Mouse (Mus musculus): ENCODE measurements around the gene Plgrkt. TPM values are rescaled to one million over a fixed set of nuclear protein-coding genes. Genes with fewer than 3 reads are reported as not detected.

Plgrkt gene
- polyA plus RNA-seq, 1 experiment from 2014 or later = 72.6 TPM

- no peak for ATAC-seq (ENCODE audit: low FRiP score, low read depth)
- H3K4me3 ChIP-seq = no peak overlapping the region
- 0 out of 2 replicates have a peak, but pooled peaks cover 6% of the 10 kb centered on the region for H3K9me3 ChIP-seq
- no peak overlapping the region for H3K9ac ChIP-seq (replicated peaks)
- H3K27ac ChIP-seq (replicated peaks) = no peak overlapping the region
- no peaks in the 10 kb centered on the region for H3K27me3 ChIP-seq
- 93% methylated on average over 4 of the region's 4 CpGs for WGBS
- H3K36me3 ChIP-seq = no peaks in the 10 kb centered on the region
- no peaks in the 10 kb centered on the region for H3K4me1 ChIP-seq
- no peak overlapping the region for H3K4me2 ChIP-seq (replicated peaks)
These were observed 32.6 kb upstream of the Plgrkt start for GRCm38 (mm10) chr19:29399786-29400185.

- Histone ChIP-seq H3K27me3 (no peaks in the 10 kb centered on the region), H3K4me2 (replicated peaks) (no peak overlapping the region), H3K9ac (replicated peaks) (no peak overlapping the region), H3K27ac (replicated peaks) (no peak overlapping the region), H3K9me3 (0 out of 2 replicates have a peak, but pooled peaks cover 6% of the 10 kb centered on the region), H3K4me3 (no peak overlapping the region), H3K4me1 (no peaks in the 10 kb centered on the region), H3K36me3 (no peaks in the 10 kb centered on the region)
- no peak for ATAC-seq (ENCODE audit: low FRiP score, low read depth)
- 79% methylated on average over 1 of the region's 1 CpGs for WGBS
These were observed 29.2 kb upstream of the Plgrkt start for GRCm38 (mm10) chr19:29396353-29396752.

- 95% methylated on average over 2 of the region's 2 CpGs for WGBS
- no peak for ATAC-seq (ENCODE audit: low FRiP score, low read depth)
- no peak overlapping the region for H3K9ac ChIP-seq (replicated peaks)
- no peak overlapping the region for H3K4me2 ChIP-seq (replicated peaks)
- no peaks in the 10 kb centered on the region for H3K4me1 ChIP-seq
- H3K4me3 ChIP-seq = no peak overlapping the region
- H3K27me3 ChIP-seq = no peaks in the 10 kb centered on the region
- H3K36me3 ChIP-seq = no peaks in the 10 kb centered on the region
- H3K27ac ChIP-seq (replicated peaks) = no peak overlapping the region
- 0 out of 2 replicates have a peak, but pooled peaks cover 6% of the 10 kb centered on the region for H3K9me3 ChIP-seq
These were observed 27.5 kb upstream of the Plgrkt start for GRCm38 (mm10) chr19:29394721-29395120.

- H3K27ac ChIP-seq (replicated peaks) = no peak overlapping the region
- no peaks in the 10 kb centered on the region for H3K4me1 ChIP-seq
- no peak overlapping the region for H3K4me3 ChIP-seq
- no peak overlapping the region for H3K4me2 ChIP-seq (replicated peaks)
- no peaks in the 10 kb centered on the region for H3K27me3 ChIP-seq
- no peak overlapping the region for H3K9ac ChIP-seq (replicated peaks)
- 93% methylated on average over 9 of the region's 9 CpGs for WGBS
- H3K36me3 ChIP-seq = no peaks in the 10 kb centered on the region
- ATAC-seq (ENCODE audit: low FRiP score, low read depth) = no peak
- 0 out of 2 replicates have a peak, but pooled peaks cover 4% of the 10 kb centered on the region for H3K9me3 ChIP-seq
These were observed 26.1 kb upstream of the Plgrkt start for GRCm38 (mm10) chr19:29393333-29393732.

GRCm38 (mm10) chr19:29391279-29391678 lies 24.1 kb upstream of the Plgrkt start:
- H3K27ac ChIP-seq (replicated peaks) = no peak overlapping the region
- H3K4me2 ChIP-seq (replicated peaks) = no peak overlapping the region
- WGBS = 76% methylated on average over 4 of the region's 4 CpGs
- ATAC-seq (ENCODE audit: low FRiP score, low read depth) = no peak
- H3K27me3 ChIP-seq = no peaks in the 10 kb centered on the region
- no peak overlapping the region for H3K9ac ChIP-seq (replicated peaks)
- H3K36me3 ChIP-seq = no peaks in the 10 kb centered on the region
- H3K9me3 ChIP-seq = no peaks in the 10 kb centered on the region
- H3K4me3 ChIP-seq = no peak overlapping the region
- H3K4me1 ChIP-seq = no peaks in the 10 kb centered on the region

GRCm38 (mm10) chr19:29390483-29390882 lies 23.3 kb upstream of the Plgrkt start:
- no peaks in the 10 kb centered on the region for H3K4me1 ChIP-seq
- no peak overlapping the region for H3K9ac ChIP-seq (replicated peaks)
- no peak overlapping the region for H3K27ac ChIP-seq (replicated peaks)
- H3K4me3 ChIP-seq = no peak overlapping the region
- H3K36me3 ChIP-seq = no peaks in the 10 kb centered on the region
- H3K4me2 ChIP-seq (replicated peaks) = no peak overlapping the region
- H3K27me3 ChIP-seq = no peaks in the 10 kb centered on the region
- H3K9me3 ChIP-seq = no peaks in the 10 kb centered on the region
- WGBS = 88% methylated on average over 5 of the region's 5 CpGs
- ATAC-seq (ENCODE audit: low FRiP score, low read depth) = no peak

GRCm38 (mm10) chr19:29388818-29389217 lies 21.6 kb upstream of the Plgrkt start:
- Histone ChIP-seq H3K4me2 (replicated peaks) (no peak overlapping the region), H3K9me3 (no peaks in the 10 kb centered on the region), H3K9ac (replicated peaks) (no peak overlapping the region), H3K27me3 (no peaks in the 10 kb centered on the region), H3K27ac (replicated peaks) (no peak overlapping the region), H3K36me3 (no peaks in the 10 kb centered on the region), H3K4me1 (no peaks in the 10 kb centered on the region), H3K4me3 (no peak overlapping the region)
- 94% methylated on average over 1 of the region's 1 CpGs for WGBS
- no peak for ATAC-seq (ENCODE audit: low FRiP score, low read depth)

GRCm38 (mm10) chr19:29385822-29386221 lies 18.6 kb upstream of the Plgrkt start:
- no peak for ATAC-seq (ENCODE audit: low FRiP score, low read depth)
- no peak overlapping the region for H3K9ac ChIP-seq (replicated peaks)
- H3K4me3 ChIP-seq = no peak overlapping the region
- no peak overlapping the region for H3K27ac ChIP-seq (replicated peaks)
- no peaks in the 10 kb centered on the region for H3K36me3 ChIP-seq
- H3K4me1 ChIP-seq = no peaks in the 10 kb centered on the region
- 88% methylated on average over 4 of the region's 4 CpGs for WGBS
- no peaks in the 10 kb centered on the region for H3K27me3 ChIP-seq
- no peaks in the 10 kb centered on the region for H3K9me3 ChIP-seq
- no peak overlapping the region for H3K4me2 ChIP-seq (replicated peaks)

GRCm38 (mm10) chr19:29384994-29385393 lies 17.8 kb upstream of the Plgrkt start:
- no peak overlapping the region for H3K4me2 ChIP-seq (replicated peaks)
- no peak overlapping the region for H3K27ac ChIP-seq (replicated peaks)
- H3K9me3 ChIP-seq = no peaks in the 10 kb centered on the region
- WGBS = 92% methylated on average over 6 of the region's 6 CpGs
- H3K4me3 ChIP-seq = no peak overlapping the region
- H3K4me1 ChIP-seq = no peaks in the 10 kb centered on the region
- no peaks in the 10 kb centered on the region for H3K27me3 ChIP-seq
- no peak for ATAC-seq (ENCODE audit: low FRiP score, low read depth)
- no peak overlapping the region for H3K9ac ChIP-seq (replicated peaks)
- H3K36me3 ChIP-seq = no peaks in the 10 kb centered on the region

- WGBS = 87% methylated on average over 9 of the region's 9 CpGs
- H3K9ac ChIP-seq (replicated peaks) = no peak overlapping the region
- no peaks in the 10 kb centered on the region for H3K36me3 ChIP-seq
- no peak overlapping the region for H3K4me3 ChIP-seq
- H3K4me2 ChIP-seq (replicated peaks) = no peak overlapping the region
- H3K27ac ChIP-seq (replicated peaks) = no peak overlapping the region
- H3K27me3 ChIP-seq = no peaks in the 10 kb centered on the region
- H3K4me1 ChIP-seq = no peaks in the 10 kb centered on the region
- ATAC-seq (ENCODE audit: low FRiP score, low read depth) = no peak
- H3K9me3 ChIP-seq = no peaks in the 10 kb centered on the region
These were observed 17.2 kb upstream of the Plgrkt start for GRCm38 (mm10) chr19:29384412-29384811.

- Histone ChIP-seq H3K4me1 (no peaks in the 10 kb centered on the region), H3K9me3 (no peaks in the 10 kb centered on the region), H3K4me3 (no peak overlapping the region), H3K4me2 (replicated peaks) (no peak overlapping the region), H3K27ac (replicated peaks) (no peak overlapping the region), H3K9ac (replicated peaks) (no peak overlapping the region), H3K27me3 (no peaks in the 10 kb centered on the region), H3K36me3 (no peaks in the 10 kb centered on the region)
- no peak for ATAC-seq (ENCODE audit: low FRiP score, low read depth)
- 96% methylated on average over 5 of the region's 5 CpGs for WGBS
These were observed 16.2 kb upstream of the Plgrkt start for GRCm38 (mm10) chr19:29383368-29383767.

GRCm38 (mm10) chr19:29379839-29380603 lies 12.8 kb upstream of the Plgrkt start:
- no peaks in the 10 kb centered on the region for H3K27me3 ChIP-seq
- H3K27ac ChIP-seq (replicated peaks) = no peak overlapping the region
- no peak overlapping the region for H3K4me2 ChIP-seq (replicated peaks)
- no peak overlapping the region for H3K9ac ChIP-seq (replicated peaks)
- no peaks in the 10 kb centered on the region for H3K4me1 ChIP-seq
- 91% methylated on average over 14 of the region's 14 CpGs for WGBS
- no peak for ATAC-seq (ENCODE audit: low FRiP score, low read depth)
- no peaks in the 10 kb centered on the region for H3K9me3 ChIP-seq
- H3K4me3 ChIP-seq = no peak overlapping the region
- H3K36me3 ChIP-seq = no peaks in the 10 kb centered on the region

GRCm38 (mm10) chr19:29376382-29376781 lies 9.2 kb upstream of the Plgrkt start:
- Histone ChIP-seq H3K27ac (replicated peaks) (no peak overlapping the region), H3K9me3 (no peaks in the 10 kb centered on the region), H3K27me3 (no peaks in the 10 kb centered on the region), H3K36me3 (no peaks in the 10 kb centered on the region), H3K4me1 (0 out of 2 replicates have a peak, but pooled peaks cover 3% of the 10 kb centered on the region), H3K9ac (replicated peaks) (no peak overlapping the region), H3K4me2 (replicated peaks) (no peak overlapping the region), H3K4me3 (no peak overlapping the region)
- no peak for ATAC-seq (ENCODE audit: low FRiP score, low read depth)
- WGBS = 75% methylated on average over 3 of the region's 3 CpGs
